Mouse (Mus musculus): ENCODE data around the gene Notch1. TPM values are rescaled to one million over a fixed set of nuclear protein-coding genes. Genes with fewer than 3 reads are reported as not detected.

Gene Notch1
- total RNA-seq, 2 experiments from 2014 or later = 35.4 to 45.2 TPM

- no peak for DNase-seq (ENCODE audit: low spot score in 2 of 2)
Observed at GRCm38 (mm10) chr2:26417066-26417465, 99.4 kb downstream of the Notch1 start.

- DNase-seq (ENCODE audit: low spot score in 2 of 2) = no peak
Observed at GRCm38 (mm10) chr2:26410931-26411411, 105.5 kb downstream of the Notch1 start.

GRCm38 (mm10) chr2:26410091-26410490, 106.4 kb downstream of the Notch1 start:
- DNase-seq (ENCODE audit: low spot score in 2 of 2) = no peak

- DNase-seq (ENCODE audit: low spot score in 2 of 2) = no peak
Observed at GRCm38 (mm10) chr2:26409362-26409761, 107.1 kb downstream of the Notch1 start.

GRCm38 (mm10) chr2:26408515-26409356, 107.7 kb downstream of the Notch1 start, which contains the start of gene Inpp5e:
Inpp5e (minus strand) TSS chr2:26409203.
- peak; percentile 96 to 97 for DNase-seq (ENCODE audit: low spot score in 2 of 2)

Small RNA genes within 50 kb of the gene (microRNA-seq; reads per million reads assigned to microRNA genes)
- 0.68 to 4.2 reads per million in 2 experiments for gene Mir6996

Other genes starting within 250 kb of the Notch1 start
- 1 to 10 TPM in 1 of 2 experiments, under 1 TPM in 1; 0.60 to 1.2 TPM for gene Ccdc187, start 222.1 kb downstream of the Notch1 start, total RNA-seq (2021)
- gene Gpsm1, start 201.1 kb downstream of the Notch1 start, total RNA-seq (2021) = 10 to 100 TPM; 48.4 to 57.6 TPM
- gene Dnlz, start 164.6 kb downstream of the Notch1 start, total RNA-seq (2021) = 10 to 100 TPM; 25.9 TPM
- gene Card9, start 155.7 kb downstream of the Notch1 start, total RNA-seq (2021) = 1 to 10 TPM; 2.5 to 2.6 TPM
- 10 to 100 TPM; 58.4 to 84.5 TPM for gene Snapc4, start 136.0 kb downstream of the Notch1 start, total RNA-seq (2021)
- 100 to 1,000 TPM; 154 to 168 TPM for gene Entr1, start 127.3 kb downstream of the Notch1 start, total RNA-seq (2021)
- gene Pmpca, start 127.3 kb downstream of the Notch1 start, total RNA-seq (2021) = 100 to 1,000 TPM; 108 to 113 TPM
- 10 to 100 TPM; 22.0 to 22.6 TPM for gene Inpp5e, start 107.5 kb downstream of the Notch1 start, total RNA-seq (2021)
- gene Sec16a, start 71.4 kb downstream of the Notch1 start, total RNA-seq (2021) = 10 to 100 TPM; 47.2 to 48.3 TPM
- 10 to 100 TPM; 80.2 to 84.1 TPM for gene Egfl7, start 63.4 kb upstream of the Notch1 start, total RNA-seq (2021)
- gene Gm20532, start 70.0 kb upstream of the Notch1 start, total RNA-seq (2021) = not detected
- 1 to 10 TPM; 1.2 to 1.9 TPM for gene Agpat2, start 87.8 kb upstream of the Notch1 start, total RNA-seq (2021)
- gene Fam69b, start 111.8 kb upstream of the Notch1 start, total RNA-seq (2021) = 10 to 100 TPM; 73.3 to 76.4 TPM
- gene Lcn4, start 154.6 kb upstream of the Notch1 start, total RNA-seq (2021) = not detected

Data from layer of hippocampus, postnatal 14 days (tissue).